Mouse (Mus musculus) cerebellum, adult 2 months (tissue): ENCODE measurements around the gene Gm45837. TPM values are rescaled to one million over a fixed set of nuclear protein-coding genes. Genes with fewer than 3 reads are reported as not detected.

Experiments used
- DNase-seq, 2 experiments: peaks; one replicate each; pipeline ENCODE4 v3.0.0; 2021
- H3K27ac ChIP-seq: fragments of 200-500 bp; 2 replicates; pipeline ENCODE4 v1.5.1; 2012; ENCODE audit warnings: low read length, control low read depth, inconsistent platforms; ENCODE audit not compliant: insufficient read depth
- H3K27me3 ChIP-seq: fragments of 200-500 bp; 2 replicates; pipeline ENCODE4 v1.6.1; 2012; ENCODE audit warnings: inconsistent platforms, mild to moderate bottlenecking, low read length, moderate library complexity; ENCODE audit not compliant: control insufficient read depth, insufficient read depth
- H3K4me1 ChIP-seq: fragments of 200-500 bp; 2 replicates; pipeline ENCODE4 v1.6.1; 2011; ENCODE audit warnings: low read length; ENCODE audit not compliant: control insufficient read depth, insufficient read depth
- H3K4me3 ChIP-seq: fragments of 200-500 bp; replicated peaks from 2 replicates; pipeline ENCODE3; 2011; ENCODE audit warnings: mild to moderate bottlenecking, low read depth, low read length, control low read depth; ENCODE audit not compliant: insufficient read depth
- CTCF ChIP-seq: fragments of 200-500 bp; IDR thresholded peaks from 2 replicates; pipeline ENCODE4 v1.5.1; 2011; ENCODE audit warnings: low read depth, mild to moderate bottlenecking, control low read depth, low read length, moderate library complexity, borderline replicate concordance; ENCODE audit not compliant: insufficient read depth
- POLR2A ChIP-seq: fragments of 200-500 bp; IDR thresholded peaks from 2 replicates; pipeline ENCODE4 v1.6.1; 2011; ENCODE audit warnings: low read length, control low read depth, borderline replicate concordance; ENCODE audit not compliant: insufficient read depth
- WGBS: fragments of 180-500 bp; shearing (Covaris S2); methylation state at CpG from one replicate; pipeline ENCODE4 v1.1.7; 2018; 5-methylcytosine and 5-hydroxymethylcytosine counted together
- polyA plus RNA-seq: library from polyadenylated mRNA; depleted of rRNA; stranded (reverse); fragments of >200 nt; gene quantifications from 2 replicates; pipeline ENCODE4 v1.2.3, GENCODE M21; 2012

The Gm45837 gene
- polyA plus RNA-seq, 1 experiment = 1.2 TPM

DNA sequence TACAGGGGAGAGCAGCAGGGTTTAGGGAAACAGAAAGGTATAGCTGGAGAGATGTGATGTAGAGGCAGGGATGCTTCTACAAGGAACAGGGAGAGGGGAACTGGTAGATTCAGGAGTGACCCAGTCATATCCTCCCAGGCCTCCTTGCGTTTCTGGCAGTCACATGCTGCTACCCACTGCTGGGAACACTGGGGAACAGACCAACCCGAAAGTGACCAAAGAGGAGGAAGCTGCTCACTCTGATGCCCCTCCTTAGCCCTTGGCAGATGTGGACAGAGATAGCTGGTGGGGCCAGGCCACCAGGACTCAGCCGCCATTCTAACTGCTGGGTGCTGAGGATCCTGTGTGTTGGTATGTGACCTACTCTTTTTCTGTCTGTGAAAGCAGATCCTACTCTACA is 26.9 kb upstream of the Gm45837 start:
- no peak for TF ChIP-seq CTCF
- TF ChIP-seq POLR2A = no peak
- Histone ChIP-seq H3K27ac (no peak overlapping the region), H3K27me3 (no peaks in the 10 kb centered on the region), H3K4me1 (no peaks in the 10 kb centered on the region; the same call in 1 of the 2 replicates), H3K4me3 (no peak overlapping the region)
- DNase-seq = no peak
- 54% methylated on average over 3 of the region's 3 CpGs for WGBS

DNA sequence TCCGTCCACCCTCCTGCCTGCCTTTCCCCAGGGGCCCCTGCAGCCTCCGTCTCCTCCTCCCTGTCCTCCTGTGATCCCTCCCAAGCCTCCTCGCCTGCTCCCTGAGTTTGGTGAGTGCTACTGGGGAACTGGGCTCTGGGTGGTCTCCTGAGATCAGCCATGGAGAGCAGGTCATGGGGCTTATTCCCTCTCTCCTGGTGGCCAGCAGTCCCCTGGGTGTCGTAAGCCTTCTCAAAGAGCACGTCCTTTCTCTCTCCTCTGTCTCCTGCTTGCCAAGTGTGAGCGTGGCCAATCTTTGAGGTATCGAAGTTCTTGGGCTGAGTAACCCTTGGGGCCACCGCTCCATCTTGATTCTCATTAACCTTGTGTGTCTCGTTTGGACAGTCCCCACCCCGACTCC is 25.8 kb upstream of the Gm45837 start:
- H3K4me3 ChIP-seq = no peak overlapping the region

DNA sequence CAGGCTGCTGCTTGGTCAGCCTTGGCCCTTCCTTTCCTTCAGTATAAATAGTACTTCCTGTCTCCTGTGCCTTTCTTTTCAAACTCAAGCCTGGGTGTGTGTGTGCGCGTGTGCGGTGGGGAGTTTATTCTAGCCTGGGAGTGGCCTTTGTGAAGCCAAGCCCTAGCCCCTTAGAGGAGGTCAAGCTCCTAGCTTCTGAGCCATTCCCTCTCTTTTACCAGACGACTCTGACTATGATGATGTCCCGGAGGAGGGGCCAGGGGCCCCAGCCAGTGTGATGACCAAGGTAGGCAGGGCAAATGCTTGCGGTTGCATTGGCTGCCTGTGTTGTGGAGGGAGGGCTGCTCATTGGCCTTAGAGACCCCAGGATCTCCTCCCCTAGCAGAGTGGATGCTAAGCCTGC is 25.4 kb upstream of the Gm45837 start:
- Histone ChIP-seq H3K27ac (no peak overlapping the region), H3K27me3 (no peaks in the 10 kb centered on the region), H3K4me1 (no peaks in the 10 kb centered on the region; the same call in 1 of the 2 replicates), H3K4me3 (no peak overlapping the region)
- no peak for TF ChIP-seq POLR2A
- 61% methylated on average over 6 of the region's 6 CpGs for WGBS
- DNase-seq = no peak

More for the DNA sequence above, 25.8 kb upstream of the Gm45837 start:
- DNase-seq = no peak
- no peaks in the 10 kb centered on the region; the same call in 1 of the 2 replicates for H3K4me1 ChIP-seq
- TF ChIP-seq POLR2A = no peak
- no peak for TF ChIP-seq CTCF
- no peak overlapping the region for H3K27ac ChIP-seq
- WGBS = 70% methylated on average over 10 of the region's 10 CpGs
- H3K27me3 ChIP-seq = no peaks in the 10 kb centered on the region

DNA sequence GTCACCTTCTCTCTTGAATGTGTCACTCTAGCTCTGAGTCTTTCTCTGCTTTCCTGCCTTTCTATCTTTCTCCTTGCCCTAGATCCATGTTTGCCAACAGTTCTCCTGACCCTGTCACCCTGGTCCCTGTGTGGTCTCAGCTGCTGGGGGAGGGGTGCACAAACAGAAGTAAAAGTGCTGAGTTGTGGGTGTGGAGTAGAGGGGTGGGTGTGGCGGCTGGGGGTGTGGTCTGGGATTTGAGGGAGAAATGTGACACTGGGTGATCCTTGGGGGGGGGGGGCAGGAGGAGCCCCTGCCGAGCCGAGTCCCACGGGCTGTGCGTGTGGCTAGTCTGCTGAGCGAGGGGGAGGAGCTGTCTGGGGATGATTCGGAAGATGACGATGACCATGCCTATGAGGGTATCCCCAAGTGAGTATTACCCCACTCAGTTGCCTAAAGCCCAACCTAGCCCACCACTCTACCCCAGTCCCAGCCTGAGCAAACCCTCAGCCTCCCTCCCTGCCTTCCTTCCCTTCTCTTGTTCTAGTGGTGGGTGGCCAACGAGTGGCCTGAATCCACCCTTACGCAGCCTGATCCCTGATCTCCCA is 24.7 kb upstream of the Gm45837 start:
- Histone ChIP-seq H3K4me1 (no peaks in the 10 kb centered on the region; the same call in 1 of the 2 replicates), H3K4me3 (no peak overlapping the region), H3K27ac (no peak overlapping the region), H3K27me3 (no peaks in the 10 kb centered on the region)
- TF ChIP-seq POLR2A (no peak), CTCF (no peak)
- 62% methylated on average over 10 of the region's 10 CpGs for WGBS
- no peak for DNase-seq

DNA sequence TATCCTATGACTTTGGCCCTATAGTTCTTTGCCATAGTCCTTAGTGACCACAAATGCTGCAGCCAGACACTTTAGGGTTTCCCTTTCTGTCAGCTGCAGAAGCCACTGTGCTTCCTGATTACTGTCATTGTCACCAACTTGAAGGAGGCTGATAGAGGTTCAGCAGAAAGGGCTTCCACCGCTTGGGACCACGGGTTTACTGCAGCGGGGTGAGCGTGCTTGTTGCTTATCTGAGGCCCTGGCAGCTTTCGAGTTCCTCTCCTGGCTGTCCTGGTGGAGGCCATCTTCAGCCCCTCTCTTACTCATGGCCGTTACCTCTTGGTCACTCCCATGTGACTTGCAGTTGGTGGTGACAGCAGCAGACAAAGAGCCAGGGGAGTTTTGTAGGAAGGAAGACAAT is 21.4 kb upstream of the Gm45837 start:
- no peak for TF ChIP-seq CTCF
- no peak for TF ChIP-seq POLR2A

DNA sequence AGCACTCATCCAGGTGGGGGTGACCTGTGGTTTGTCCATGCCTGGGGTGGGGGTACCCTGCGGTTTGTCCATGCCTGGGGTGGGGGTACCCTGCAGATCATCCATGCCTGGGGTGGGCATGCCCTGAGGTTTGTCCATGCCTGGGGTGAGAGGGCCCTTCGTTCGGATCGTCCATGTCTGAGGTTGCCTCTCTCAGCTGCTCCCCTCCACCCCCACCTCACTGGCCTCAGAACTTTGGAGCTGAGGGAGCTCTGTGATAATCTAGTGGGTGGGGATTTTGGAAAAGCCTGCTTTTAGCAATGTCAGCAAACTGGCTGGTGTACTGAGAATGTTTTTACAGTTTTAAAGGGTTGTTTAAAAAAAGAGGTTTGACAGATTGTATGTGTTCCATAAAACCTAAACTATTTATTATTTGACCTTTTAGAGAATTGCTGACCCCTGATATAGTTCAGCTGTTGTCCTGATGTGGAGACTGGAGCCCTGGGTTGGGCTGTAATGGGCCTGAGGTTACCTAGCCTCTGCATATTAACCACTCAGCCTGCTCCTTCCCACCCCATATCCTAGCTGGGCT is 18.7 kb upstream of the Gm45837 start:
- H3K27me3 ChIP-seq = no peaks in the 10 kb centered on the region
- H3K4me3 ChIP-seq = no peak overlapping the region
- no peak overlapping the region for H3K27ac ChIP-seq
- no peak for TF ChIP-seq CTCF
- no peak for TF ChIP-seq POLR2A
- H3K4me1 ChIP-seq = no peaks in the 10 kb centered on the region
- 83% methylated on average over 4 of the region's 4 CpGs for WGBS
- no peak for DNase-seq

More for the DNA sequence above, 21.4 kb upstream of the Gm45837 start:
- no peak for DNase-seq
- Histone ChIP-seq H3K27ac (no peak overlapping the region), H3K27me3 (no peaks in the 10 kb centered on the region), H3K4me1 (no peaks in the 10 kb centered on the region), H3K4me3 (no peak overlapping the region)
- 90% methylated on average over 6 of the region's 6 CpGs for WGBS

DNA sequence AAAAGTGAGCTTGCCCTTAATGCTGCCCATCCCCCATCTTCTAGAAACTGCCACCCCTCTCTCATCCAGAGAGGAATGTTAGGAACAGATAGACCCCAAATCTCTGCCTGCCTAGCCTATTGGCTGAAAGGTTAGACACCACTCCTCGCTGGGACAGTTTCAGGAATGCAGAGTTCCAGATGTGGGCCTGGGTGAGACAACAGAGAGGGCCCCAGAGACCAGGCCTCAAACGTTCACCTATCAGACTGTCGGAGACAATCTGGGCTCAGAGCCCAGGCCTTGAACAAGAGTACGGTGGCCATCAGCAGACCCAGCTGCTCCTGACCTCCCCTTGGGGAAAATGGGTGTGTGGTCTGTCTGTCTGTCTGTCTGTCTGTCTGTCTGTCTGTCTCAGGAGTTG is 17.7 kb upstream of the Gm45837 start:
- WGBS = 42% methylated on average over 4 of the region's 4 CpGs
- no peak for DNase-seq
- Histone ChIP-seq H3K27me3 (no peaks in the 10 kb centered on the region), H3K4me1 (no peaks in the 10 kb centered on the region), H3K4me3 (no peak overlapping the region), H3K27ac (no peak overlapping the region)
- TF ChIP-seq CTCF = no peak
- no peak for TF ChIP-seq POLR2A
